39 mouse cellular contexts compared by ENCODE assay signal in the genomic region with DNA sequence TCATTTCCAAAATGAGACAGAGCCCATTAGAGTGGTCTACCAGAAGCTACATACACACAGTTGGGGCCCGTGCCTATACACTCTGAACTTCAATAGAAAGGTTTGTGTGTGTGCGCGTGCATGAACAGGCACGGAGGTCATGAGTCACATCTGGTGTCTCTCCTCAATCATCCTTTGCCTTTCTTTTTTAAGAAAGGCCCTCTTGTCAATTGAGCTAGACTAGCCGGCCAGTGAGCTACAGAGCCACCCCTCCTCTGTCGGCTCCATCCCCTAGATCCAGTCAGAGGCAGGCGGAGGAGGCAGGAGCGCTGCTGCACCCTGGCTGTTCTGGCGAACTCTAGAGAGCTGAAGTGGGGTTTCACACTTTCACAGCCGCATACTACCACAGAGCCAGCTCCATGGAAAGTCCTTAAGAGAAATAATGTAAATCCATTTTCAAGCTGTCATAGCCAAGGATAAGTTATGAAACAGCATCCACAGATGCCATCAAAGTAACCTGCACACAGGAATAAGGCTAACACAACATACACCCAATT. TPM values are rescaled to one million over a fixed set of nuclear protein-coding genes. Genes with fewer than 3 reads are reported as not detected.
DNase-seq lines count a peak whose midpoint lies in the region; ATAC-seq lines count a peak whose summit lies in the region.
"Had no signal": no experiment of that assay in that cellular context is flagged by ENCODE, and none has a peak within 500 bp of the region (broad histone marks: within the 10 kb centered on the region; RNA-seq: fewer than 3 reads in every experiment).

No protein-coding gene starts in this region.

- H3K9me3 ChIP-seq in neural tube, embryonic 11.5 days (ENCODE audit: control insufficient read depth, low read length), result no peaks in the 10 kb centered on the region
- H3K9me3 ChIP-seq: embryonic facial prominence, embryonic 12.5 days; forebrain, embryonic 10.5 days; kidney, embryonic 15.5 days; limb, embryonic 13.5 days; lung, embryonic 15.5 days; midbrain, embryonic 15.5 days; neural tube, embryonic 12.5 days had no signal

- DNase-seq in frontal cortex, postnatal 36 days (ENCODE audit: low spot score in 2 of 2), result no peak
- peak; percentile 54 for DNase-seq in right cerebral cortex, adult 18-20 months
- DNase-seq in right cerebral cortex, postnatal 25 days, result no peak
- DNase-seq in neural tube, embryonic 11.5 days (ENCODE audit: low spot score), result peak; percentile 42
- no peak for DNase-seq in heart, adult 9 months (ENCODE audit: low spot score in 2 of 2)
- DNase-seq in yolk sac, embryonic 10.5 days (ENCODE audit: low spot score), result no peak
- DNase-seq in cerebellum, postnatal 10 days, result no peak
- DNase-seq: adrenal gland, adult 2 months; adrenal gland, postnatal 36 days; cerebellum, adult 2 months; cerebellum, postnatal 36 days; gastrocnemius, postnatal 25 days; heart, adult 11 months; heart, postnatal 36 days; kidney, adult 18-20 months; kidney, postnatal 25 days; thymus, adult 18-20 months; thymus, postnatal 25 days had no signal

- H3K36me3 ChIP-seq in neural tube, embryonic 11.5 days (ENCODE audit: control insufficient read depth, insufficient read depth, low read length), result no peaks in the 10 kb centered on the region
- H3K36me3 ChIP-seq: embryonic facial prominence, embryonic 12.5 days; forebrain, embryonic 10.5 days; kidney, embryonic 15.5 days; limb, embryonic 13.5 days; lung, embryonic 15.5 days; midbrain, embryonic 15.5 days; neural tube, embryonic 12.5 days had no signal

- H3K27me3 ChIP-seq in neural tube, embryonic 11.5 days (ENCODE audit: control insufficient read depth, insufficient read depth, low read length), result no peaks in the 10 kb centered on the region
- H3K27me3 ChIP-seq: CH12.LX; embryonic facial prominence, embryonic 12.5 days; kidney, embryonic 15.5 days; limb, embryonic 13.5 days; lung, embryonic 15.5 days; midbrain, embryonic 15.5 days; neural tube, embryonic 12.5 days had no signal

- H3K4me2 ChIP-seq in neural tube, embryonic 11.5 days (ENCODE audit: low read depth), result no peak overlapping the region
- H3K4me2 ChIP-seq: embryonic facial prominence, embryonic 12.5 days; heart, embryonic 11.5 days; kidney, embryonic 15.5 days; limb, embryonic 13.5 days; liver, embryonic 11.5 days; lung, embryonic 15.5 days; midbrain, embryonic 15.5 days; neural tube, embryonic 12.5 days had no signal

- ATAC-seq in frontal cortex, adult (ENCODE audit: low TSS enrichment), result peak; percentile 53
- ATAC-seq in neural tube, embryonic 11.5 days (ENCODE audit: insufficient read depth, low FRiP score, low TSS enrichment), result peak; percentile 25; the same call in 1 of the 2 replicates
- ATAC-seq: activated CD4-positive, CD25-positive, alpha-beta regulatory T cell, adult 4 months; forebrain, embryonic 16.5 days; hindbrain, embryonic 16.5 days; midbrain, embryonic 15.5 days had no signal

- WGBS in neural tube, embryonic 11.5 days, result 24% methylated on average over 10 of the region's 10 CpGs

- no peak overlapping the region for H3K9ac ChIP-seq in neural tube, embryonic 11.5 days (ENCODE audit: low read length)
- H3K9ac ChIP-seq: embryonic facial prominence, embryonic 12.5 days; kidney, embryonic 15.5 days; limb, embryonic 13.5 days; lung, embryonic 15.5 days; midbrain, embryonic 15.5 days; neural tube, embryonic 12.5 days had no signal

- peaks cover 15% of the 10 kb centered on the region; the same call in 1 of the 2 replicates for H3K4me1 ChIP-seq in neural tube, embryonic 11.5 days (ENCODE audit: control insufficient read depth, insufficient read depth, low read length)

- H3K4me3 ChIP-seq in neural tube, embryonic 11.5 days (ENCODE audit: low read depth, low read length), result no peak overlapping the region
- H3K4me3 ChIP-seq: embryonic facial prominence, embryonic 12.5 days; forebrain, embryonic 10.5 days; kidney, embryonic 15.5 days; left cerebral cortex, adult 2 months; limb, embryonic 13.5 days; lung, embryonic 15.5 days; midbrain, embryonic 15.5 days; neural tube, embryonic 12.5 days had no signal

- H3K27ac ChIP-seq in neural tube, embryonic 11.5 days (ENCODE audit: low read depth, low read length), result no peak overlapping the region
- H3K27ac ChIP-seq: embryonic facial prominence, embryonic 12.5 days; forebrain, embryonic 10.5 days; kidney, embryonic 15.5 days; limb, embryonic 13.5 days; lung, embryonic 15.5 days; midbrain, embryonic 15.5 days; neural tube, embryonic 12.5 days had no signal

RNA-seq across cellular contexts. Expression of a gene that starts 16.2 kb away (rescaled TPM):
- 2.8 and 3.2 TPM in 2 replicates for polyA plus RNA-seq in neural tube, embryonic 11.5 days (2014; fragmentation: Nextera tagmentation; extraction: Ambion mirVana)

RNA-seq across cellular contexts. Expression of a gene that starts 40.2 kb away (rescaled TPM):
- polyA plus RNA-seq in neural tube, embryonic 11.5 days (2014; fragmentation: Nextera tagmentation; extraction: Ambion mirVana), result 84.6 and 90.8 TPM in 2 replicates

RNA-seq across cellular contexts. Expression of a gene that starts 57.3 kb away (rescaled TPM):
- not detected in 2 replicates for polyA plus RNA-seq in neural tube, embryonic 11.5 days (2014; fragmentation: Nextera tagmentation; extraction: Ambion mirVana)
- polyA plus RNA-seq: activated CD4-positive, CD25-positive, alpha-beta regulatory T cell, adult 4 months; adrenal gland, adult 2 months; C2C12; cerebellum, adult 2 months; embryonic facial prominence, embryonic 12.5 days; forebrain, embryonic 10.5 days; forebrain, embryonic 16.5 days; heart, embryonic 11.5 days; heart, embryonic 16.5 days; hindbrain, embryonic 16.5 days; intestine, embryonic 14.5 days; kidney, embryonic 15.5 days; limb, embryonic 13.5 days; liver, embryonic 11.5 days; liver, embryonic 16.5 days; lung, embryonic 15.5 days; midbrain, embryonic 15.5 days; neural tube, embryonic 12.5 days; small intestine, adult 2 months; stomach, embryonic 14.5 days had no signal

RNA-seq across cellular contexts. Expression of a gene that starts 58.0 kb away (rescaled TPM):
- not detected in 2 replicates for polyA plus RNA-seq in neural tube, embryonic 11.5 days (2014; fragmentation: Nextera tagmentation; extraction: Ambion mirVana)
- polyA plus RNA-seq: activated CD4-positive, CD25-positive, alpha-beta regulatory T cell, adult 4 months; adrenal gland, adult 2 months; C2C12; cerebellum, adult 2 months; embryonic facial prominence, embryonic 12.5 days; forebrain, embryonic 10.5 days; forebrain, embryonic 16.5 days; heart, embryonic 11.5 days; heart, embryonic 16.5 days; hindbrain, embryonic 16.5 days; intestine, embryonic 14.5 days; kidney, embryonic 15.5 days; limb, embryonic 13.5 days; liver, embryonic 11.5 days; liver, embryonic 16.5 days; lung, embryonic 15.5 days; midbrain, embryonic 15.5 days; neural tube, embryonic 12.5 days; small intestine, adult 2 months; stomach, embryonic 14.5 days had no signal

Comparison
In these comparisons a context has a peak if more than half of its experiments do, and no peak if none do; other contexts are left out.
1. DNase-seq: peak in right cerebral cortex, adult 18-20 months (single experiment) and neural tube, embryonic 11.5 days (single experiment); none in frontal cortex, postnatal 36 days (0 of 2), right cerebral cortex, postnatal 25 days (single experiment), heart, adult 9 months (0 of 2), yolk sac, embryonic 10.5 days (single experiment) and cerebellum, postnatal 10 days (0 of 2).